Mouse (Mus musculus) spleen, adult 2 months (tissue): Measurements from ENCODE around the gene Angptl8.

ENCODE experiments used
- CTCF ChIP-seq: fragments of 200-500 bp; IDR thresholded peaks from 2 replicates; pipeline ENCODE4 v1.5.1; 2011; ENCODE audit warnings: mild to moderate bottlenecking, inconsistent platforms; ENCODE audit not compliant: insufficient read depth, insufficient read length, insufficient replicate concordance; ENCODE audit errors: extremely low read depth
- POLR2A ChIP-seq: fragments of 200-500 bp; IDR thresholded peaks from 2 replicates; pipeline ENCODE4 v1.6.1; 2011; ENCODE audit warnings: low read depth, low read length, inconsistent platforms

DNA sequence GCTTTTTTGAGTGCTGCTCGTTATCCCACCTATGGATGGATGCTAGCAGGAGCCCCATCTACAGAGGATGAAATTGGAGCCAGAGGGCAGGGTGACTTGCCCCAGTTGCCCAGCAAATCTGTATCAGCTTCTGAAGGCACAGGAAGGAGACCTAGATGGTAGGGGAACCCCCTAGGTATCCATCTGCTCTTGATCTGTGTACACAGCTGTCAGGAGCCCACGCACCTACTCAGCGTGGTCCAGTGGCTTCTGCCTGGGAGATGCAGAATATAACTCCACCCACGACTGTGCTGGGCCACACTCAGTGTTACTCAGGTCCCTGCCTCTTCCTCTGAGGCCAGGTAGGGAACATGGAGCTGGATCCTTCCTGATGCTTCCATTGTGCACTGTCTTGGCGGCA is 18.7 kb downstream of the Angptl8 start:
- no peak for TF ChIP-seq CTCF
- TF ChIP-seq POLR2A = no peak
